Mouse (Mus musculus) left cerebral cortex, postnatal 4 days (tissue): Measurements from ENCODE around the gene 0610040J01Rik. TPM values are rescaled to one million over a fixed set of nuclear protein-coding genes. Genes with fewer than 3 reads are reported as not detected.

Experiments
- DNase-seq: peaks from one replicate; pipeline ENCODE4 v3.0.0-alpha.2; 2022
- intact Hi-C: fragments of 180-260 bp; cut with DNase I; formaldehyde crosslinking; loops from one replicate; pipeline ENCODE4 v1.15.1; 2025
- total RNA-seq, 2 experiments: library from RNA; stranded (reverse); gene quantifications; 2 replicates each; pipeline ENCODE4 v1.2.3; 2021

The 0610040J01Rik gene
- total RNA-seq, 2 experiments from 2014 or later: 4.0 to 4.4 TPM

DNA sequence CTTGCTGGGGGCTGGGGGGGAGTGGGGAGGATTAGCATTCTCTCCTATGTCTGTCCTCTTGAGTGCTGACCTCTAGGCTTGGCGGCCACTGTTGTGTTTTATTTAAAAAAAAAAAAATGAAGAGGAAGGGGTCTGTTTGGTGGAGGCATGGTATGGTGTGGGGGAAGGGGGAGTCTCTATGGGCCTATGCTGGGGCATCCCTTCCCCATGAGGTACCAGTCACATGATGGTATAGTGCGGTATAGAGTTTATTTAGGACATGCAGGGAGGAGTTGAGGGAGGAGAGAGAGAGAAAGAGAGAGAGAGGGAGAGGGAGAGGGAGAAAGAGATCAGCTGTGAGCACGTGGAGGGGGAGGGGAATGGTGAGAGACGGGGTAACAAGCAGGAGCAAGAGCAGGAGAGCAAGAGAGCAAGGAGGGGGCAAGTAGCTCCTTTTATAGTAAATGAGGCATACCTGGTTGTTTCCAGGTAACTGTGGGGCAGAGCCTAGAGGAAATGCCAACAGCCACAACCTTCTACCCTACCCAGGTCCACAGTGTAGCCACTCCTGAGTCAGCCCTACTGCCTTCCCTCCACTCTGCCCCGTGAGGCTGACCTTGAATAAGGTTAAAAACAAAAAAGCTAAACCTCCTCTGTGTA lies 15.4 kb downstream of the 0610040J01Rik start:
- no peak for DNase-seq
- intact Hi-C loops: no loop called here

GRCm38 (mm10) chr5:63828380-63829185 lies 16.4 kb downstream of the 0610040J01Rik start:
- no peak for DNase-seq
- intact Hi-C loops: no loop called here

- intact Hi-C loops: no loop called here
- no peak for DNase-seq
These were observed 18.9 kb downstream of the 0610040J01Rik start for GRCm38 (mm10) chr5:63831054-63831453.

DNA sequence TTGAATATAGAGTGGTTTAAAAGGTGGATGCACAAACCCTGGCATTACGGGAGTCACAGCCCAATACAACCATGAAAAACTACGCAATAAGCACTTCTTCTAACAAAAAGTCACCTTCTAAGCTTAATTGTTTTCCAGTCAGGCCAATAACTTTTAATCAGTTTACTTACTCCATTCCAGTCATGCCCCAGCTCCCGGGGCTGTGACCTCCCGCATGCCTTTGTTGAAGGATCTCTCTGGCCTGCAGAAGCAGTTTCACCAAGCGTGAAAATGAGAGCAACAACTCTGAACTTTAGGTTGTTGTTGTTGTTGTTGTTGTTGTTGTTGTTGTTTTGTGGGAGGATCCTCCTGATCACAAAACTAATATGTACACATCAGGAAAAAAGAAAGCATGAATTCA lies 21.8 kb downstream of the 0610040J01Rik start:
- intact Hi-C loops: no loop called here
- DNase-seq: no peak

GRCm38 (mm10) chr5:63834435-63834834 lies 22.3 kb downstream of the 0610040J01Rik start:
- intact Hi-C loops: no loop called here
- no peak for DNase-seq

DNA sequence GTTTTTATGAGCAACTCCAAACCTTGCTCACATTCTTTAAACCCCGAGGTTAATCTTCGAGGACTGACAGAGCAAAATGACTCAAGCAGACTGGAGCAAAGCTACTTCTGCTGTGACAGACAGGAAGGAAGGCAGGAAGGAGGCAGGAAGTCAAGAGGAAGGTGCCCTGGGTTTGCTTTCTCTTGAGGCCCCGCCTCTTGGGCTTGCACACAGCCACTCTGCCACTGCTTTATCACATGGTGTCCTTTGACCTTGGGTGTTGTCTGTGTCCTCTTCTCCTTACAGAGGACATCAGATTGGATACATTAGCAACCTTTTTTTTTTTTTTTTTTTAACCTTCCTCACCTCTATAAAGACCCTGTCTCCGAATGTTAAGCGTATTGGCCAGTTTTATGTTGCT lies 25.0 kb downstream of the 0610040J01Rik start:
- no peak for DNase-seq
- intact Hi-C loops: no loop called here

DNA sequence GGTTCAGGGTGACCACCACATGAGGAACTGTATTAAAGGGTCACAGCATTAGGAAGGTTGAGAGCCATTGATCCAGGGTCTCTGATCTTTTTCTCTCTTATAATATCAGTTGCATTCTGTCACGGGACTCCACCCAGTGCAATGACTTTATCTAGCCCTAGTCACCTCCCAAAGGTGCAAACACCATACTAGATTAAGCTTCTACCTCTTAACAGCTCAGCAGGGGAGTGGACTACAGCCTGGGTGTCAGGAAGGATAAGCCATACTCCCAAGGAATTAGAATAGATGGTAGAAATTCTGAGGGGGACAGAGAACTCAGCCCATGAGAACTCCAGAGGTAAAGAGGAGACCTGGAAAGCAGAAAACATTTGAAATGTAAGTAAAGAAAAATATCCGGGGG lies 25.7 kb downstream of the 0610040J01Rik start:
- intact Hi-C loops: no loop called here
- DNase-seq: no peak

GRCm38 (mm10) chr5:63839801-63840416 lies 27.7 kb downstream of the 0610040J01Rik start:
- no peak for DNase-seq
- intact Hi-C loops: no loop called here

- DNase-seq: no peak
- intact Hi-C loops: no loop called here
These were observed 34.9 kb downstream of the 0610040J01Rik start for GRCm38 (mm10) chr5:63847080-63847479.

DNA sequence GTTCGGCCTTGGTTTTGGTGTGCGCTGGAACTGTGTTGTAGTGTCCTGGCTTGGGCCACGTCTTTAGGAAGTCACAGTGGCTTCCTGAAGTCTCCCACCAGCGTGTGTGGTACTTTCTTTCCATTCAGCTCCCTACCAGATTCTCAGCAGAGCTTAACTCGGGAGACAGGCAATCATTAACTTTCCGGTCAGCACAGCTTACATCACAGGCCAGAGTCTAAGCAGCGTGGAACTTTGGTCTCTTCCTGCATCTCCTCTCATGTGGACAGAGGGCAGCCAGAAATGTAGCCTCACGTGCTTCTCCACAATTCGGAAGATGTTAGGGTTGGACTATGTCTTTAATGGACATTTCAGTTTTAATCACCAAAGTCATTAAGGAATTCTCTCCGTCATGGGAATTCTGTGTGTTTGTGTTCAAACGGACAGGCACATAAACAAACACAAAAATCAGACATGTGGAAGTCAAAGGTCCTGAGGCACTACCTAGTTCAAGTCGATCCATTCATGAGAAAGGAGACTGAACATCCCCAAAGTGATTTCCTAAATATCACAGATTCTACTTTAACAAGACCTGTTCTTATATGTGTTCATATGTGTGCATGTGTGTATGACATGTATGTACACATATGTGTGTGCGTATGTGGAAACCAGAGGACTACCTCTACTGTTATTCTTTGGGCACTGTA lies 35.5 kb downstream of the 0610040J01Rik start:
- intact Hi-C loops: no loop called here
- DNase-seq: no peak

GRCm38 (mm10) chr5:63858901-63859300 lies 46.7 kb downstream of the 0610040J01Rik start:
- DNase-seq: no peak
- intact Hi-C loops: no loop called here

DNA sequence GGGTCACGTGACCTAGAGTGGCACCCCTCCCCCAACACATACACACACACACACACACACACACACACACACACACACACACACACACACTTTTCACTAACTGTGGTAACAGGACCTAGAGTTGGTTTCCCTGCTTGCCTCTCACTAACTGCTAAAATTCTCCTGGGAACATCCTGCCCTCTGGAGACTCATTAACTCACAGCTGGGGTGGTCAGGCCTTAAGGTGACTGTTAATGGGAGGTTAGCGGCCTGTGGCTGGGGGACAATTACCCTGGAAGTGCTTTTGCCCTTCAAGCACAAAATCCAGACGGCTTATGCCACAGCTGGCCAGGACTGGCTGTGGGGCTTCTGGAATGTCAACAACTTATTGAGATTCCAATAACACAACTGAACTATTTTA lies 55.3 kb downstream of the 0610040J01Rik start:
- DNase-seq: no peak
- intact Hi-C loops: no loop called here

DNA sequence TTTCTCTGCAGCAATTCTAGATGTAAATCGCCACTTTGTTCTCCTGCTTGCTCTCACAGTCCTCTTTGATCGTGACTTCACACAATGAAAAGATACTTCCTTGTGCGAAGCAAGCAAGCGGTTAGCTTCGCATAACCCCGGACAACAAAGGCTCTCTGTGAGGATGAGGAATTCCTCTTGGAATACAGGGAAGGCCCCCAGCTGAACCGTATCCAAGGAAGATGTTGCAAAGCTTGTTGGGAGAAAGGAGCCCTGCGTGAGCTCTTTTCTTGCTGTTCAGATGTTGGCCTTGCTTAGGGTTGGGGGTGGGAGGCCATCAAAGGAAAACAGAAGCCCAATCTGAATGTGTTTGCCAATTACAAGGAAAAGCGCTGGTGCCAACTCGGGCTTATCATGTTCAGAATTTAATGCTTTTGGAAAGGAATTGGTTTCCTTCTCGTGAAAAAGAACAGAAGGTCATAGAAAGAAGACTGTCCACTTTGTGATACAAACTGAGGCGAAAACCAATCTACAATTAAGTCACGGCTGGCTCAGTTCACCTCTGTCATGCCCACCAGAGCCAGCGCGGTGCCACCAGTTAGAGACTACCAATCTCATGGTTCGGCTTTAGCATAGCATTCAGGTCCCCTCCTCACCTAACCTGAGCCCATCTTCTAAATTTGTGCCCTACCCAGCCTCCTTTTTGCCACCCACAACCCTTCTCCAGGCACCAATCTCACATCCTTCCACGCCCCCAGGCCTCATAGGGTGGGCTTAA lies 60.2 kb downstream of the 0610040J01Rik start:
- intact Hi-C loops: no loop called here
- peak; percentile 50 for DNase-seq

DNA sequence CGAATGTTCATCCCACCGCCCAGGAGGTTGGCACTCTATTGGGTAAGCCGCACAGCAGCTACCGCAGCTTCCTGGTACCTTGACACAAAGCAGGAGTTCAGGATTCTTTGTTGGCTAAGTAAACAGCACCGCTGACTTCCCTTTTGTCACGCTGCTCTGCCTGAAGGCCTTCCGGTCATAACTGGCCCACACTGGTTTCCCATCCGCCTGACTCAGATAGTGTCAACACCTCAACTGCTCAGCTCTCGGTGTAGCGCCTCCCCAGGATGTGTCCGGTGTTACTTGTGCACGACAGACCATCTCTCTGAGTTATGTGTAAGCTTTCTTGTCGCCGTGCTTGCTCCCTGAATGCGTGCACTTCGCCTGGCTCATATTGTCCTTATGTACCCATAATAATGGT lies 62.7 kb downstream of the 0610040J01Rik start:
- no peak for DNase-seq

GRCm38 (mm10) chr5:63876081-63876480 lies 63.9 kb downstream of the 0610040J01Rik start:
- intact Hi-C loops: no loop called here

More for the DNA sequence above, 62.7 kb downstream of the 0610040J01Rik start:
- intact Hi-C loops: no loop called here

GRCm38 (mm10) chr5:63879026-63879425 lies 66.9 kb downstream of the 0610040J01Rik start:
- no peak for DNase-seq
- intact Hi-C loops: no loop called here

More at GRCm38 (mm10) chr5:63876081-63876480, 63.9 kb downstream of the 0610040J01Rik start:
- DNase-seq: no peak

- no peak for DNase-seq
These were observed 74.1 kb downstream of the 0610040J01Rik start for GRCm38 (mm10) chr5:63886292-63886691.

DNA sequence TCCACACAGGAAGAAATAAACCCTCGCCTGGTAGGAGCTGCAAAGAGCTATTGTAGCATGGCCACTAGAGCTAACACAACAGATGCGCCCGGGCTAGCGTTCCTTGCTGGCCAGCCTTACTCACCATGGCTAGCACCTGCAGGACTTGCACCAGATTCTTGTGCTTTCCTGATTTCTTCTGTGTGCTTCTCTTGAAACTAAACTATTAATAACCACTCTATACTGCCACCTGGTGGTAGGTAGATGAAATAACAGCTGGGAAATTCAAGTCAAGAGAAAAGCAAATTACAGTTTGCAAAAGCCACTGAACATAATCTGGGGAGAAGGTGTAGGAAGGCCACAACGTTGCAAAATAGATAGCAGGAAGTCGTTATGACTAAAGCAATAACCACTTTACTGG lies 74.5 kb downstream of the 0610040J01Rik start:
- DNase-seq: no peak
- intact Hi-C loops: loop anchor here (5.0 kb wide), 2 partner anchors 74 to 979 kb away; partner anchors contain the start of gene 0610040J01Rik

More at GRCm38 (mm10) chr5:63886292-63886691, 74.1 kb downstream of the 0610040J01Rik start:
- intact Hi-C loops: loop anchor here (5.0 kb wide), 2 partner anchors 74 to 979 kb away; partner anchors contain the start of gene 0610040J01Rik

- no peak for DNase-seq
- intact Hi-C loops: loop anchor here (5.0 kb wide), 2 partner anchors 75 to 980 kb away; partner anchors contain the start of gene 0610040J01Rik
These were observed 74.9 kb downstream of the 0610040J01Rik start for GRCm38 (mm10) chr5:63887111-63887510.

DNA sequence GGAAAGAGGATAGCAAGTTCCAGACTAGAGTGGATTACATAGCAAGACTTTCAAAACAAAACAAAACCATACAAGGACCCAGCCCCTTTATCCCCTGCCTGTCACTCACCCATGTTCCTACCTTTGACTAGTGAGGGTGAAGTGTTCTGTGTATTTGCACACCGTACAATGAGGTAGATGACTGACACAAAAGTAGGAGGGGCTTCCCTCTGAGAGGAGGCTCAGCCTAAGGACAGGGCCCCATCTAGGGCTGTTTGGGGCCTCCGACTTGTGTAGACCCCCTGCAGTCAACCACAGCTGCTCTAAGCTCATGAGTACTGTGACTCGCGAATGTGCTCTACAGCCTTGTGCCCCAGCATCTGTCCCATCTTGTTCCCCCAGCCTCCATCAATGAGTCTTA lies 79.1 kb downstream of the 0610040J01Rik start:
- DNase-seq: no peak
- intact Hi-C loops: no loop called here
